Mouse (Mus musculus) common myeloid progenitor, adult 5-6 weeks (primary cell): Measurements from ENCODE around the gene Pnmal1. TPM values are rescaled to one million over a fixed set of nuclear protein-coding genes. Genes with fewer than 3 reads are reported as not detected.
A peak's percentile ranks its signal among the peaks of the same experiment; 100 is the strongest.

Source experiments
- ATAC-seq: replicated peaks from 2 replicates; pipeline ENCODE4 v1.8.0; 2016; ENCODE audit warnings: low read depth, mild to moderate bottlenecking, moderate TSS enrichment, inconsistent platforms; ENCODE audit not compliant: poor library complexity, severe bottlenecking
- total RNA-seq: library from RNA; stranded (forward); fragments of 200-1000, 187-1606 nt; gene quantifications from 2 replicates; pipeline ENCODE4 v1.2.3, GENCODE M21; 2017

The Pnmal1 gene
- 0.09 TPM in 1 of 2 replicates, not detected in the other for total RNA-seq

- ATAC-seq: no peak
Observed at GRCm38 (mm10) chr7:16959539-16960187, at the start of gene Pnmal1. Gene Pnmal1 (plus strand): TSS chr7:16959679.

GRCm38 (mm10) chr7:16909909-16910308, 49.6 kb upstream of the Pnmal1 start:
- ATAC-seq: peak; percentile 64

GRCm38 (mm10) chr7:16911904-16912303, 47.6 kb upstream of the Pnmal1 start:
- no peak for ATAC-seq

- no peak for ATAC-seq
Observed at GRCm38 (mm10) chr7:16912360-16912759, 47.1 kb upstream of the Pnmal1 start.

- ATAC-seq: peak; percentile 78
Observed at GRCm38 (mm10) chr7:16913806-16914452, 45.5 kb upstream of the Pnmal1 start.

GRCm38 (mm10) chr7:16914453-16915343, 44.8 kb upstream of the Pnmal1 start:
- no peak for ATAC-seq

GRCm38 (mm10) chr7:16915461-16916340, 43.8 kb upstream of the Pnmal1 start:
- ATAC-seq: no peak

- ATAC-seq: no peak
Observed at GRCm38 (mm10) chr7:16916342-16917265, 42.9 kb upstream of the Pnmal1 start.

- no peak for ATAC-seq
Observed at GRCm38 (mm10) chr7:16917447-16917846, 42.0 kb upstream of the Pnmal1 start.

- no peak for ATAC-seq
Observed at GRCm38 (mm10) chr7:16918014-16918413, 41.5 kb upstream of the Pnmal1 start.

- ATAC-seq: no peak
Observed at GRCm38 (mm10) chr7:16918670-16919069, 40.8 kb upstream of the Pnmal1 start.

GRCm38 (mm10) chr7:16919395-16920149, 39.9 kb upstream of the Pnmal1 start:
- ATAC-seq: no peak

- ATAC-seq: no peak
Observed at GRCm38 (mm10) chr7:16920150-16920579, 39.3 kb upstream of the Pnmal1 start.

GRCm38 (mm10) chr7:16920818-16921791, 38.4 kb upstream of the Pnmal1 start:
- no peak for ATAC-seq

- no peak for ATAC-seq
Observed at GRCm38 (mm10) chr7:16921881-16922335, 37.6 kb upstream of the Pnmal1 start.

- ATAC-seq: no peak
Observed at GRCm38 (mm10) chr7:16922360-16922973, 37.0 kb upstream of the Pnmal1 start.
